Mouse (Mus musculus) gastrocnemius, postnatal 25 days (tissue): ENCODE measurements around the gene Exosc7. TPM values are rescaled to one million over a fixed set of nuclear protein-coding genes. Genes with fewer than 3 reads are reported as not detected.

Experiments used
- DNase-seq: peaks from one replicate; pipeline ENCODE4 v3.0.0; 2022
- total RNA-seq, 2 experiments: library from RNA; stranded (reverse); gene quantifications; 1 replicate in 1 of 2; 2 replicates in 1 of 2; pipeline ENCODE4 v1.2.3; 2021

The Exosc7 gene
- total RNA-seq, 2 experiments from 2014 or later = 17.3 to 19.6 TPM

- peak; percentile 81 for DNase-seq
These were observed 26.0 kb downstream of the Exosc7 start for GRCm38 (mm10) chr9:123138891-123139474.

GRCm38 (mm10) chr9:123139887-123140614 is 27.0 kb downstream of the Exosc7 start:
- DNase-seq = no peak

DNA sequence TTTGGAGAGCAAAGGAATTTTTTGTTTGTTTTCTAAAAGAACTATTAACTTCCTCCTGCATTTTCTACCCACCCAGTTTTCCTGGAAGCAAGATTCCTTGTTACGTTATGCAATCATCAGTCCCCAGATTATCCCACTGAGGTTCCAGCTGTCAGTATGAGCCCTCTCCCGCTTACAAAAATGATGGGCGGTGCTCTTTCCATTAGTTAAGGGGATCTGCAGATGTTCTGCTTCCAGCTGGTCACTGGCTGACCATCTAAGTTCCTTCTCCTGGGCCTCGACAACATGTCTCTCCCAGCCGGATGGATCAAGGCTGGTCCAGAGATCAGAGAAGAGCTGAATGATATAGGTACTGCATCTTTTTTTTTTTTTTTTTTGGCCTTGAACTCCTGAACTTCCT is 35.4 kb downstream of the Exosc7 start:
- DNase-seq = peak; percentile 70

GRCm38 (mm10) chr9:123150241-123151020 is 37.4 kb downstream of the Exosc7 start, which contains the start of gene Clec3b:
Gene Clec3b, plus strand, starts transcription at chr9:123150946.
- peak; percentile 68 for DNase-seq

- peak; percentile 58 for DNase-seq
These were observed 38.5 kb downstream of the Exosc7 start for GRCm38 (mm10) chr9:123151561-123151960.

- no peak for DNase-seq
These were observed 39.0 kb downstream of the Exosc7 start for GRCm38 (mm10) chr9:123152026-123152425.

- DNase-seq = peak; percentile 66
These were observed 40.1 kb downstream of the Exosc7 start for GRCm38 (mm10) chr9:123153121-123153520.

DNA sequence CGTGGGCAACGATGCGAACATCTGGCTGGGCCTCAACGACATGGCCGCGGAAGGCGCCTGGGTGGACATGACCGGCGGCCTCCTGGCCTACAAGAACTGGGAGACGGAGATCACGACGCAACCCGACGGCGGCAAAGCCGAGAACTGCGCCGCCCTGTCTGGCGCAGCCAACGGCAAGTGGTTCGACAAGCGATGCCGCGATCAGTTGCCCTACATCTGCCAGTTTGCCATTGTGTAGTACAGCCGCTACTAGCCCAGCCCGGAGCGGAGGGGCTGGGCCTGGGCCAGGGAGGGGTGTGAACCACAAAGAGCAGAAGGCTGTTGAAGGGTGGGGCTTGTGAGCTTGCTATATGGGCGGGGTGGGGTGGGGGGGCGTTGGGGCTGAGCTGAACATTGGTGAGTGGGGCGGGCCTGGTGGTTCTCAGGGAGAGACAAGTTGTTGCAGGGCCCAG is 43.9 kb downstream of the Exosc7 start:
- DNase-seq = peak; percentile 81

DNA sequence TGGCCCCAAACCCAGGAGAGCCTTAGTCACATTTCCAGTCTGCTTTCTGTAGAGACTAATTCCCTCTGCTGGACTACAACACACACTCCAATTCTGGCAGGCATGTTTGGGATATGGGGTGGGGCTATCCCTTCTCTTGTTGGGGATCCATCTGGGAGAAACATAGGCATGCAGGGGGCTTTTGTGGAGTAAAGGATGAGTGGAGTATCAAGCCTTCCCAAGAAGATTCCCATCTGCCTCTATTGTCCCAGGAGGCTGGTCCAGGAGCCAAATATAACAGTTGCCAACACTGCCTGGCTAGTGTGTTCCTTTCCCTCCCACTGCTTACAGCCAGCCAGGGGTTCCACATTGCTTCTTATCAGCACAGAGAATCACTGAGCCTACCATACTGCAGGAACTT is 44.7 kb downstream of the Exosc7 start:
- DNase-seq = peak; percentile 63

- no peak for DNase-seq
These were observed 45.3 kb downstream of the Exosc7 start for GRCm38 (mm10) chr9:123158125-123158836.

- DNase-seq = no peak
These were observed 46.3 kb downstream of the Exosc7 start for GRCm38 (mm10) chr9:123159330-123159729.

DNA sequence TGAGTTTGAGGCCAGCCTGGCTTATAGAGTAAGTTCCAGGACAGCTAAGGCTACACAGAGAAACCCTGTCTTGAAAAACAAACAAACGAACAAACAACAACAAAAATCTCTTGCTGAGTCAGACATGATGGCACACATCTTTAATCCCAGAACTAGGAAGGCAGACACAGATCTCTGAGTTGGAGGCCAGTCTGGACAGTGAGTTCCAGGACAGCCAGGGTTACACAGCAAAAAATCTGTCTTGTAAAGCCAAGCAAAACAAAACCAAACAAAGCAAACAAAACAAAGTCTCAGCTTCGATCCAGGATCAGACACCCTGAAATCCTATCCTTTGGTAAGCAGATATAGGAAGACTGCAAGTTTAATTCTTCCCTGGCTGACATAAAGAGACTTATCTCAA is 48.8 kb downstream of the Exosc7 start:
- no peak for DNase-seq

DNA sequence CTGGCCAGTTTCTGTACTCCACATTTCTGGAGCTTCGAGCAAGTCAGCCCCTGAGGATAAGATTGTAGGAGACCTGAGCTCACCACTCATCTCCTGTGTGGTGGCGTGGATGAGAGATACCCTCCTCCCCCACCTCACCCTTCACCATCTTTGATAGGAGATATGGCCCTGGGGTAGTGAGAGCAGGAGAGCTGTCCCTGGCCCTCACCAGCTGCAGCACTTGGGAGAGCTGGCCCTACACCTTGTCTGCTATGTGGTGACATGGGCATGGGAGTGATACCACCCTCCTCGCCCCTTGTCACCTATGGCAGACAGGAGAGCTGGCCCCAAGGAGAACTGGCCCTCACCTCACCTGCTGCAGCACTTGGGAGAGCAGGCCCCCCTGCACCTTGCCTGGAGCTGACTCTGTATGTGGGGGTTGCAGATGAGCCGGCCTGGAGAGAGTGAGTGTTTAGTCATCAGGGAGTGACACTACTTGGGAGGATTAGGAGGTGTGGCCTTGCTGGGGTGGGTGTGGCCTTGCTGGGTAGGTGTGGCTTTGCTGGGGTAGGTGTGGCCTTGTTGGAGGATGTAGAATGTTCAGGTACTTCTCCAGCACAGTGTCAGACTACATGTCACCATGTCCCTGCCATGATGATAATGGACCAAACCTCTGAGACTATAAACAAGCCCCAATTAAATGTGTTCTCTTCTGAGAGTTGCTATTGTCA is 50.1 kb downstream of the Exosc7 start:
- no peak for DNase-seq

DNA sequence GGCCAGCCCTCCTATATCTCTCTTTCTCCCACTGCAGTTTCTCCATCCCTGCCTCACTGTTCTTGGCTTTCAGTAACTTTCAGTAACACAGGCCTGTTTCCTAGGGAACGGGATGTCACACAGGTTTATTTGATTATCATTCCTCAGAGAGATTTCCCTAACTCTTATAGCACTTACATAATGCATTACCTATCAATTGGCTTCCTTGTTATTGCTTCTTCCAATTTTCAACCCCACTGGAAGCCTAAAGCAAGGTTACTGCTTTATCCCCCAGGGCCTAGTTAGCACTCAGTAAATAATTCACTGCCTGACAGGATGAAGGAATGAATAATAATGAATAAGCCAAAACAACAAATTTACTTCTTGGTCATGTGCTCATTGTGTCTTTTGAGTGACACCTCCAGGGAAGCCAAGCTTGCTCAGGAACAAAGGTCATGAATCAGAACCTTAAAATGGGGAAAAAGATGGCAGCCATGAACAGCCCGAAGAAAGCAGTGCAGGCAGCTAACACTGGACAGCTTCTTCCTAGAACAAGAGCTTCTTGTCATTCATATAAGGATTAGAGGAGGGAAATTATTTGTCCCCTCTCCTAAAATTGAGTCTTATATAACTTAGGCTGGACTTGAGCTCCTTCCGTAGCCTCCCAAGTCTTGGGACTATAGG is 52.9 kb downstream of the Exosc7 start:
- DNase-seq = no peak

GRCm38 (mm10) chr9:123173760-123174159 is 60.7 kb downstream of the Exosc7 start:
- no peak for DNase-seq

DNA sequence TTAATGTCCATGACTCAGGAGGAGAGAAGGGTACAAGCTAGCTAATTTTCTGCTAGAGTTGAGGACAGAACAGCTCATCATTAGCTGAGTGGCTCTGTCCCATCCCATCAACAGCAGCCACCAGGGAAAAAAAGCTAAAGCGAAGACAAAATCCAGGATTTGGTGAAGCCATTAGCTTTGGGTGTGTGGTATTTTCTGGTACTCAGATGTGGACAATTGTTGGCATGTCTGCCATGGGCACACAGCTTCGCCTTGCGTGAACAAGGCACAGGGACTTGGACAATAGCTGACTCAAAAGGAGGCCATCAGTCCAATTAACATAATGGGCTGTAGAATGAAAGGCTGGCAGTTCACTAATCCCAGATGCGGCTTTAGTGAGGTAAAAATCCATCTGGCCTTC is 61.3 kb downstream of the Exosc7 start:
- no peak for DNase-seq

GRCm38 (mm10) chr9:123177380-123178048 is 64.5 kb downstream of the Exosc7 start:
- DNase-seq = no peak

DNA sequence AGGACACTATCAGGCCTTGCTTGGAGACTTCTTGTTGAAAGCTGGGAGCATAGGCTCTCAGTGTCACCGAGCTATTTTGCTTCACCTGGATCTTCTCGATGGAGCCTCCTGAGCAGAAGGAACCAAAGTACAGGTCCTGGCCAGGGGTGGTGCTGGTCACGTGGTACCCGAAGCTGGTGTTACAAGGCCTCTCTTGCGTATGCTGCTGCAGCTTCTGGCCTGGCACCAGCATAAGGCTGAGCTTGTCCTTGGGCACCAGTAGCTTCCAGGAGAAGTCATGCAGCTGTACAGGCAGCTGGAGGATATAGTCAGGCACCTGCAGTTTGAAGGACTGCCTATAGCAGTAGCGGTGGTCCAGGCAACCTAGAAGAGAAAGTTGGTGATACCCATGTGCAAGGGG is 67.0 kb downstream of the Exosc7 start:
- no peak for DNase-seq

GRCm38 (mm10) chr9:123183226-123183625 is 70.2 kb downstream of the Exosc7 start:
- DNase-seq = no peak

- no peak for DNase-seq
These were observed 72.5 kb downstream of the Exosc7 start for GRCm38 (mm10) chr9:123185546-123185945.
